Mouse (Mus musculus): ENCODE measurements around the gene Gramd4.

- TF ChIP-seq POLR2AphosphoS2 (IDR thresholded peaks at IDR 0.05; ENCODE audit: insufficient read length, low read depth) = no peak
- no peak for TF ChIP-seq MYOD1 (IDR thresholded peaks at IDR 0.05; ENCODE audit: control insufficient read depth in 1 of 3, insufficient read length in 2 of 3, low read depth in 2 of 3)
Observed at GRCm38 (mm10) chr15:86175253-86176050, 118.0 kb downstream of the Gramd4 start.

All from myocyte (in vitro differentiated cells).